Mouse (Mus musculus) erythroblast, embryonic 14.5 days (primary cell): Measurements from ENCODE around the gene Idnk.

Source experiments
- GATA1 ChIP-seq: IDR thresholded peaks from 2 replicates; pipeline ENCODE4 v1.6.1; 2012; ENCODE audit warnings: low read length, inconsistent platforms, mixed read lengths
- TAL1 ChIP-seq: IDR thresholded peaks from 3 replicates; pipeline ENCODE4 v1.6.1; 2012; ENCODE audit warnings: low read length, inconsistent platforms, mixed read lengths

- TF ChIP-seq GATA1 (no peak), TAL1 (no peak)
These were observed 40.7 kb downstream of the Idnk start for GRCm38 (mm10) chr13:58197981-58198640.
